Mouse (Mus musculus) left cerebral cortex, adult 11 months (tissue): ENCODE results near the gene Atp6v1g2.
"Not testable (repeated sequence)": the region's sequence is repeated elsewhere in the genome, so short reads cannot be mapped to it uniquely, and the experiment has no call there.

ENCODE experiments used
- DNase-seq: peaks from one replicate; pipeline ENCODE4 v3.0.0; 2022; ENCODE audit warnings: low spot score

Gene Atp6v1g2

GRCm38 (mm10) chr17:35202442-35202841 is 31.0 kb upstream of the Atp6v1g2 start:
- no peak for DNase-seq

- DNase-seq: no peak
Measured at GRCm38 (mm10) chr17:35204494-35205379, 28.7 kb upstream of the Atp6v1g2 start, which contains the start of gene Lta. Gene Lta, minus strand, starts transcription at chr17:35205351.

- DNase-seq: no peak
Measured at GRCm38 (mm10) chr17:35205380-35205769, 28.1 kb upstream of the Atp6v1g2 start.

- no peak for DNase-seq
Measured at GRCm38 (mm10) chr17:35209785-35210535, 23.5 kb upstream of the Atp6v1g2 start.

GRCm38 (mm10) chr17:35210593-35210992 is 22.9 kb upstream of the Atp6v1g2 start:
- DNase-seq: no peak

- no peak for DNase-seq
Measured at GRCm38 (mm10) chr17:35213071-35213470, 20.4 kb upstream of the Atp6v1g2 start.

GRCm38 (mm10) chr17:35218516-35219193 is 14.8 kb upstream of the Atp6v1g2 start:
- no peak for DNase-seq

GRCm38 (mm10) chr17:35219601-35220041 is 13.8 kb upstream of the Atp6v1g2 start:
- no peak for DNase-seq

- DNase-seq: no peak
Measured at GRCm38 (mm10) chr17:35220156-35220952, 13.1 kb upstream of the Atp6v1g2 start, which contains the start of gene Gm16181. Gene Gm16181, plus strand, starts transcription at chr17:35220834.

- no peak for DNase-seq
Measured at GRCm38 (mm10) chr17:35222299-35222698, 11.2 kb upstream of the Atp6v1g2 start.

GRCm38 (mm10) chr17:35224641-35225040 is 8.8 kb upstream of the Atp6v1g2 start:
- no peak for DNase-seq

- no peak for DNase-seq
Measured at GRCm38 (mm10) chr17:35225456-35225855, 8.0 kb upstream of the Atp6v1g2 start.

GRCm38 (mm10) chr17:35226561-35227046 is 6.9 kb upstream of the Atp6v1g2 start:
- DNase-seq: no peak

- DNase-seq: no peak
Measured at GRCm38 (mm10) chr17:35231022-35231421, 2.4 kb upstream of the Atp6v1g2 start.

- no peak for DNase-seq
Measured at GRCm38 (mm10) chr17:35232043-35232442, 1.4 kb upstream of the Atp6v1g2 start.

GRCm38 (mm10) chr17:35232659-35233058 is 801 bp upstream of the Atp6v1g2 start:
- no peak for DNase-seq

GRCm38 (mm10) chr17:35234090-35234489 is 630 bp downstream of the Atp6v1g2 start:
- not testable (repeated sequence) for DNase-seq

- no peak for DNase-seq
Measured at GRCm38 (mm10) chr17:35234903-35235302, 1.4 kb downstream of the Atp6v1g2 start.

- peak; percentile 86 for DNase-seq
Measured at GRCm38 (mm10) chr17:35235614-35236389, 2.3 kb downstream of the Atp6v1g2 start, which contains the start of gene Nfkbil1. Gene Nfkbil1, minus strand, starts transcription at chr17:35235792.

- peak; percentile 93 for DNase-seq
Measured at GRCm38 (mm10) chr17:35236390-35236746, 2.9 kb downstream of the Atp6v1g2 start.
